Mouse (Mus musculus) olfactory bulb, adult 2 months (tissue): ENCODE measurements around the gene Traf7.
A peak's percentile ranks its signal among the peaks of the same experiment; 100 is the strongest.

Source experiments
- CTCF ChIP-seq: fragments of 200-500 bp; IDR thresholded peaks from 2 replicates; pipeline ENCODE4 v1.5.1; 2012; ENCODE audit warnings: low read depth, mild to moderate bottlenecking, low read length, moderate library complexity; ENCODE audit not compliant: insufficient read depth
- POLR2A ChIP-seq: fragments of 200-500 bp; IDR thresholded peaks from 2 replicates; pipeline ENCODE4 v1.6.1; 2012; ENCODE audit warnings: mild to moderate bottlenecking, low read depth, low read length, moderate library complexity; ENCODE audit not compliant: insufficient read depth

GRCm38 (mm10) chr17:24488662-24489264, 39.0 kb downstream of the Traf7 start:
- TF ChIP-seq POLR2A (peak; percentile 37; the same call in 1 of the 2 replicates), CTCF (no peak)
